ENCODE assay signal across 12 mouse cellular contexts in genomic region chr11:105934303-105934711, GRCm38 (mm10). TPM values are rescaled to one million over a fixed set of nuclear protein-coding genes. Genes with fewer than 3 reads are reported as not detected.
DNase-seq lines count a peak whose midpoint lies in the region; ATAC-seq lines count a peak whose summit lies in the region.
"Had no signal": no experiment of that assay in that cellular context is flagged by ENCODE, and none has a peak within 500 bp of the region (broad histone marks: within the 10 kb centered on the region; RNA-seq: fewer than 3 reads in every experiment).

No protein-coding gene starts in this region.

- 0 out of 2 replicates have a peak, but pooled peaks cover 7% of the 10 kb centered on the region for H3K27me3 ChIP-seq in hindbrain, embryonic 13.5 days
- H3K27me3 ChIP-seq in hindbrain, embryonic 16.5 days (replicated peaks; ENCODE audit: control insufficient read depth, insufficient read depth, low read length) = no peaks in the 10 kb centered on the region
- H3K27me3 ChIP-seq: intestine, embryonic 15.5 days had no signal

- ATAC-seq in hindbrain, embryonic 13.5 days (ENCODE audit: low FRiP score) = no peak
- ATAC-seq in hindbrain, embryonic 16.5 days = no peak
- ATAC-seq: intestine, embryonic 15.5 days had no signal

- H3K4me2 ChIP-seq in hindbrain, embryonic 13.5 days = no peak overlapping the region
- H3K4me2 ChIP-seq in hindbrain, embryonic 16.5 days (ENCODE audit: low read length) = no peak overlapping the region
- H3K4me2 ChIP-seq: intestine, embryonic 15.5 days had no signal

- no peak overlapping the region for H3K4me3 ChIP-seq in hindbrain, embryonic 13.5 days
- H3K4me3 ChIP-seq in hindbrain, embryonic 16.5 days (ENCODE audit: low read length) = no peak overlapping the region
- H3K4me3 ChIP-seq: intestine, embryonic 15.5 days had no signal

- peak; percentile 58 for DNase-seq in adrenal gland, adult 2 months
- no peak for DNase-seq in adrenal gland, postnatal 4 days (ENCODE audit: low spot score in 2 of 2)
- peak; percentile 37 to 50 for DNase-seq in urinary bladder, postnatal 36 days (ENCODE audit: low spot score in 2 of 2)
- DNase-seq in urinary bladder, postnatal 25 days (ENCODE audit: low spot score) = no peak
- DNase-seq in cerebellum, adult 18-20 months = no peak
- DNase-seq in ovary, postnatal 14 days (ENCODE audit: low spot score) = no peak
- DNase-seq: adrenal gland, adult 8-10 months; cerebellum, adult 2 months had no signal

- H3K9ac ChIP-seq in hindbrain, embryonic 13.5 days = peak overlapping the region; percentile 29; the same call in 1 of the 2 replicates
- no peak overlapping the region for H3K9ac ChIP-seq in hindbrain, embryonic 16.5 days (ENCODE audit: low read depth, low read length)
- H3K9ac ChIP-seq: intestine, embryonic 15.5 days had no signal

- H3K27ac ChIP-seq in hindbrain, embryonic 13.5 days = peak overlapping the region; percentile 23; the same call in 1 of the 2 replicates
- H3K27ac ChIP-seq in hindbrain, embryonic 16.5 days (ENCODE audit: low read depth, low read length) = no peak overlapping the region; the same call in 1 of the 2 replicates
- H3K27ac ChIP-seq: intestine, embryonic 15.5 days had no signal

- 73% methylated on average over 5 of the region's 5 CpGs for WGBS in hindbrain, embryonic 13.5 days
- WGBS in hindbrain, embryonic 16.5 days = 78% methylated on average over 5 of the region's 5 CpGs

- H3K36me3 ChIP-seq in hindbrain, embryonic 13.5 days = peaks cover 14% of the 10 kb centered on the region
- H3K36me3 ChIP-seq in hindbrain, embryonic 16.5 days (ENCODE audit: control insufficient read depth, insufficient read depth, low read length) = 0 out of 2 replicates have a peak, but pooled peaks cover 2% of the 10 kb centered on the region
- H3K36me3 ChIP-seq: intestine, embryonic 15.5 days had no signal

- H3K9me3 ChIP-seq in hindbrain, embryonic 13.5 days = no peaks in the 10 kb centered on the region
- no peaks in the 10 kb centered on the region for H3K9me3 ChIP-seq in hindbrain, embryonic 16.5 days (ENCODE audit: control insufficient read depth, low read length)
- H3K9me3 ChIP-seq: intestine, embryonic 15.5 days had no signal

- H3K4me1 ChIP-seq in hindbrain, embryonic 13.5 days (replicated peaks) = peaks cover 16% of the 10 kb centered on the region
- no peaks in the 10 kb centered on the region; the same call in 1 of the 2 replicates for H3K4me1 ChIP-seq in hindbrain, embryonic 16.5 days (ENCODE audit: control insufficient read depth, insufficient read depth, low read depth, low read length)
- H3K4me1 ChIP-seq: intestine, embryonic 15.5 days had no signal

RNA-seq across cellular contexts. Expression of gene Cyb561, which starts 18.8 kb away (rescaled TPM):
- 100 to 1,000 TPM; 103 to 236 TPM for total RNA-seq in adrenal gland, adult 2 months (2021)
- 127 and 140 TPM in 2 replicates for polyA plus RNA-seq in adrenal gland, adult 2 months (2012; rRNA removed)
- 100 to 1,000 TPM; 189 to 197 TPM for total RNA-seq in adrenal gland, postnatal 4 days (2021)
- polyA plus RNA-seq in hindbrain, embryonic 13.5 days (2015; fragmentation: Nextera tagmentation; extraction: Ambion mirVana) = 42.6 and 42.7 TPM in 2 replicates
- polyA plus RNA-seq in hindbrain, embryonic 16.5 days (2015; fragmentation: Nextera tagmentation; extraction: Ambion mirVana) = 63.8 and 65.4 TPM in 2 replicates

RNA-seq across cellular contexts. Expression of gene Ace, which starts 33.4 kb away (rescaled TPM):
- total RNA-seq in adrenal gland, adult 2 months (2021) = 10 to 100 TPM in 1 of 2 experiments, 1 to 10 TPM in 1; 9.3 to 15.9 TPM
- 8.3 and 11.8 TPM in 2 replicates for polyA plus RNA-seq in adrenal gland, adult 2 months (2012; rRNA removed)
- 10 to 100 TPM; 12.3 to 19.9 TPM for total RNA-seq in adrenal gland, postnatal 4 days (2021)
- 2.4 and 2.5 TPM in 2 replicates for polyA plus RNA-seq in hindbrain, embryonic 13.5 days (2015; fragmentation: Nextera tagmentation; extraction: Ambion mirVana)
- polyA plus RNA-seq in hindbrain, embryonic 16.5 days (2015; fragmentation: Nextera tagmentation; extraction: Ambion mirVana) = 8.6 and 9.9 TPM in 2 replicates
- total RNA-seq: MEL had no signal

Comparison
In these comparisons a context has a peak if more than half of its experiments do, and no peak if none do; other contexts are left out.
1. DNase-seq: peak in adrenal gland, adult 2 months (single experiment) and urinary bladder, postnatal 36 days (2 of 2); none in adrenal gland, postnatal 4 days (0 of 2), urinary bladder, postnatal 25 days (single experiment), cerebellum, adult 18-20 months (0 of 2) and ovary, postnatal 14 days (single experiment).